In the genomic region with DNA sequence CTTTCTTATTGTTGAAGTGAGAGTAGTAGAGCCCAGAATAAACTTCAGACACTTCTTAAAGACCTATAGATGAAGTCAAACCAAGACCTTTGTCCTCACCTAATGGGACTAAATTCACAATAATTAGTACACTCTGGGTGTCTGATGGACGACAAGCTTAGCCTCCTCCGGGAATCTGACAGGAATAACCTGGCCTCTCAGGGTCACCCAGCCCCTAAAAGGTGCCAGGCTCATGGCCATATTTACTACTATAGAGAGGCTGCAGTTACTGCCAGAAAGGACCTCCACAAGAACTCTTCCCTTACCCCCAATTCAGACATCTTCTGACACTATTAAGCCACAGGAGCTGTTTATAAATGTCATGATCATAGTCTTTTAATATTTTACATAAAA, we compare ENCODE assay signal across 9 mouse cellular contexts. TPM values are rescaled to one million over a fixed set of nuclear protein-coding genes. Genes with fewer than 3 reads are reported as not detected.
A peak's percentile ranks its signal among the peaks of the same experiment; 100 is the strongest.
DNase-seq lines count a peak whose midpoint lies in the region; ATAC-seq lines count a peak whose summit lies in the region.
"Had no signal": no experiment of that assay in that cellular context is flagged by ENCODE, and none has a peak within 500 bp of the region (broad histone marks: within the 10 kb centered on the region; RNA-seq: fewer than 3 reads in every experiment).

No protein-coding gene starts in this region.

- H3K27ac ChIP-seq in neural tube, embryonic 11.5 days (ENCODE audit: low read depth, low read length) = no peak overlapping the region
- H3K27ac ChIP-seq in liver, embryonic 11.5 days (ENCODE audit: low read depth, low read length) = no peak overlapping the region
- peak overlapping the region; percentile 96 for H3K27ac ChIP-seq in stomach, embryonic 16.5 days (ENCODE audit: low read length)

- no peak overlapping the region; the same call in 1 of the 2 replicates for H3K9ac ChIP-seq in neural tube, embryonic 11.5 days (ENCODE audit: low read length)
- no peak overlapping the region for H3K9ac ChIP-seq in liver, embryonic 11.5 days (ENCODE audit: low read depth, low read length)
- H3K9ac ChIP-seq in stomach, embryonic 16.5 days (ENCODE audit: low read length) = peak overlapping the region; percentile 57

- no peaks in the 10 kb centered on the region for H3K9me3 ChIP-seq in neural tube, embryonic 11.5 days (ENCODE audit: control insufficient read depth, low read length)
- H3K9me3 ChIP-seq in liver, embryonic 11.5 days (ENCODE audit: control insufficient read depth, low read length) = no peaks in the 10 kb centered on the region
- H3K9me3 ChIP-seq in stomach, embryonic 16.5 days (replicated peaks; ENCODE audit: control insufficient read depth, low read length) = no peaks in the 10 kb centered on the region

- H3K4me3 ChIP-seq in neural tube, embryonic 11.5 days (ENCODE audit: low read depth, low read length) = peak overlapping the region; percentile 89
- no peak overlapping the region for H3K4me3 ChIP-seq in liver, embryonic 11.5 days (ENCODE audit: low read depth, low read length)
- H3K4me3 ChIP-seq in stomach, embryonic 16.5 days (replicated peaks; ENCODE audit: low read length) = peak overlapping the region; percentile 90

- 15% methylated on average over 2 of the region's 2 CpGs for WGBS in neural tube, embryonic 11.5 days
- WGBS in liver, embryonic 11.5 days = 45% methylated on average over 2 of the region's 2 CpGs
- WGBS in stomach, embryonic 16.5 days = 23% methylated on average over 2 of the region's 2 CpGs

- intact Hi-C loops in left cerebral cortex, postnatal 10 days (cut with DNase I) = loop anchor here (5.0 kb wide), 1 partner anchor 45 kb away; no protein-coding TSS in a partner anchor

- H3K27me3 ChIP-seq in neural tube, embryonic 11.5 days (ENCODE audit: control insufficient read depth, insufficient read depth, low read length) = no peaks in the 10 kb centered on the region
- no peaks in the 10 kb centered on the region for H3K27me3 ChIP-seq in liver, embryonic 11.5 days (replicated peaks; ENCODE audit: control insufficient read depth, insufficient read depth, low read length)
- H3K27me3 ChIP-seq in stomach, embryonic 16.5 days (ENCODE audit: control insufficient read depth, insufficient read depth, low read length) = no peaks in the 10 kb centered on the region

- H3K4me1 ChIP-seq in neural tube, embryonic 11.5 days (ENCODE audit: control insufficient read depth, insufficient read depth, low read length) = peaks cover 21% of the 10 kb centered on the region
- H3K4me1 ChIP-seq in liver, embryonic 11.5 days (replicated peaks; ENCODE audit: control insufficient read depth, insufficient read depth, low read length) = peaks cover 26% of the 10 kb centered on the region
- peaks cover 30% of the 10 kb centered on the region for H3K4me1 ChIP-seq in stomach, embryonic 16.5 days (ENCODE audit: control insufficient read depth, insufficient read depth, low read length)

- no peaks in the 10 kb centered on the region for H3K36me3 ChIP-seq in neural tube, embryonic 11.5 days (ENCODE audit: control insufficient read depth, insufficient read depth, low read length)
- no peaks in the 10 kb centered on the region for H3K36me3 ChIP-seq in liver, embryonic 11.5 days (ENCODE audit: control insufficient read depth, insufficient read depth, low read length)
- H3K36me3 ChIP-seq in stomach, embryonic 16.5 days (ENCODE audit: control insufficient read depth, insufficient read depth, low read length) = no peaks in the 10 kb centered on the region

- no peak for ATAC-seq in neural tube, embryonic 11.5 days (ENCODE audit: insufficient read depth, low FRiP score, low TSS enrichment)
- ATAC-seq in liver, embryonic 11.5 days (replicated peaks; ENCODE audit: low FRiP score) = no peak
- no peak for ATAC-seq in stomach, embryonic 16.5 days (ENCODE audit: insufficient read depth, low FRiP score)

- H3K4me2 ChIP-seq in neural tube, embryonic 11.5 days (ENCODE audit: low read depth) = peak overlapping the region; percentile 88
- H3K4me2 ChIP-seq in liver, embryonic 11.5 days = peak overlapping the region; percentile 95
- peak overlapping the region; percentile 89 for H3K4me2 ChIP-seq in stomach, embryonic 16.5 days (ENCODE audit: low read depth, low read length)

- peak; percentile 78 for DNase-seq in heart, adult 11 months
- DNase-seq in heart, adult 8-10 months (ENCODE audit: low spot score) = no peak
- no peak for DNase-seq in neural tube, embryonic 11.5 days (ENCODE audit: low spot score)
- DNase-seq in neural tube, embryonic 10.5 days (ENCODE audit: extremely low spot score, low spot score) = no peak
- no peak for DNase-seq in liver, embryonic 11.5 days (ENCODE audit: low spot score)
- no peak for DNase-seq in layer of hippocampus, adult 9-11 months
- no peak for DNase-seq in left cerebral cortex, postnatal 10 days (ENCODE audit: extremely low spot score in 1 of 2, low spot score in 2 of 2)
- DNase-seq: lung, postnatal 36 days had no signal

RNA-seq across cellular contexts. Expression of gene Rhob, which starts 2.5 kb away (rescaled TPM):
- 100 to 1,000 TPM; 134 to 157 (median 146) TPM for total RNA-seq in heart, adult 8-10 months (2022)
- polyA plus RNA-seq in neural tube, embryonic 11.5 days (2014; fragmentation: Nextera tagmentation; extraction: Ambion mirVana) = 91.1 and 93.1 TPM in 2 replicates
- polyA plus RNA-seq in liver, embryonic 11.5 days (2014; fragmentation: Nextera tagmentation; extraction: Ambion mirVana) = 19.5 and 23.2 TPM in 2 replicates
- 32.0 and 34.3 TPM in 2 replicates for polyA plus RNA-seq in stomach, embryonic 16.5 days (2015; fragmentation: Nextera tagmentation; extraction: Ambion mirVana)
- total RNA-seq in left cerebral cortex, postnatal 10 days (2021) = 100 to 1,000 TPM; 235 to 310 TPM
